Mouse (Mus musculus) liver, postnatal 0 days (tissue): ENCODE measurements around the gene Glmn.

Experiments used
- CTCF ChIP-seq: sonication (generic); IDR thresholded peaks from 2 replicates; pipeline ENCODE4 v1.5.1; 2016; ENCODE audit warnings: antibody characterized with exemption, low read depth
- EP300 ChIP-seq: IDR thresholded peaks from 2 replicates; pipeline ENCODE4 v1.6.1; 2016; ENCODE audit warnings: antibody characterized with exemption, low read depth, mild to moderate bottlenecking

DNA sequence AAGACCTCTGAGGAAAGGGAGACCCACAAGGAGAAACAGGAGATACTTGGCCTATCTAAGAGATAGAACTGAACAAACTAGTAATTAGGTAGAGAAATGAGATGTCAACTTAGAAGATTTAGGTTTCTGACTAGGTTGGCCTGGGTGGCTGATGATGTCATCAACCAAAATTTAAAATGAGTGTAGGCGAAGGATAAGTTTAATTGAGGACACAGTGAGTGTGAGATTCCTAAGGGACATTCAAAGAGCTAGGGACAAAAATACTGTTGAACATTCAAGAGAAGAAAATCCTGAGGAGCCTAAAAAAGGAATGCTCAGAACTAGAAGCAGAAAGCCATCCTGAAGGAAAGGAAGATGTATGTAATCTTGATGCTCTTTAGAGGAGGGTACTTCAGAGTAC lies 81.6 kb downstream of the Glmn start:
- TF ChIP-seq CTCF, result no peak
- TF ChIP-seq EP300, result no peak
